Mouse (Mus musculus) heart, embryonic 14.5 days (tissue): ENCODE measurements around the gene Nfe2l1. TPM values are rescaled to one million over a fixed set of nuclear protein-coding genes. Genes with fewer than 3 reads are reported as not detected.
"Not testable (repeated sequence)": the region's sequence is repeated elsewhere in the genome, so short reads cannot be mapped to it uniquely, and the experiment has no call there.

ENCODE experiments used
- ATAC-seq: fragments of 200-750 bp; cut with Nextera tagmentation; 2 replicates; pipeline ENCODE4 v1.8.0; 2017; ENCODE audit warnings: low read depth, moderate TSS enrichment; ENCODE audit not compliant: insufficient number of reproducible peaks, insufficient read depth, low FRiP score
- H3K27ac ChIP-seq, 2 experiments: fragments of 200-500 bp in 1 of 2; fragments of 300-500 bp in 1 of 2; sonication (generic) in 1 of 2; replicated peaks in 1 of 2; 2 replicates each; pipeline ENCODE4 v1.5.1; 2012 to 2014; ENCODE audit warnings: low read depth in 2 of 2, low read length in 2 of 2, control low read depth in 1 of 2, mild to moderate bottlenecking in 1 of 2, mixed read lengths in 1 of 2; ENCODE audit not compliant: control insufficient read depth in 1 of 2, insufficient read depth in 1 of 2
- H3K27me3 ChIP-seq: fragments of 300-500 bp; sonication (generic); 2 replicates; pipeline ENCODE4 v1.6.1; 2014; ENCODE audit warnings: mild to moderate bottlenecking, low read length, control low read depth; ENCODE audit not compliant: control insufficient read depth, insufficient read depth
- H3K36me3 ChIP-seq: fragments of 300-500 bp; sonication (generic); 2 replicates; pipeline ENCODE4 v1.6.1; 2014; ENCODE audit warnings: mild to moderate bottlenecking, control low read depth, low read length, mixed read lengths; ENCODE audit not compliant: control insufficient read depth, insufficient read depth
- H3K4me1 ChIP-seq, 2 experiments: fragments of 200-500 bp in 1 of 2; fragments of 300-500 bp in 1 of 2; sonication (generic) in 1 of 2; 2 replicates each; pipeline ENCODE4 v1.6.1; 2012 to 2014; ENCODE audit warnings: low read length in 2 of 2, control low read depth in 1 of 2, mixed read lengths in 1 of 2; ENCODE audit not compliant: control insufficient read depth in 2 of 2, insufficient read depth in 2 of 2
- H3K4me2 ChIP-seq: fragments of 300-500 bp; sonication (generic); 2 replicates; pipeline ENCODE4 v1.6.1; 2014; ENCODE audit warnings: mild to moderate bottlenecking, low read length
- H3K4me3 ChIP-seq, 2 experiments: fragments of 200-500 bp in 1 of 2; fragments of 300-500 bp in 1 of 2; sonication (generic) in 1 of 2; 2 replicates each; pipeline ENCODE4 v1.5.1; 2012 to 2014; ENCODE audit warnings: low read length in 2 of 2, mild to moderate bottlenecking in 2 of 2, control low read depth in 1 of 2, low read depth in 1 of 2, moderate library complexity in 1 of 2; ENCODE audit not compliant: control insufficient read depth in 1 of 2, insufficient read depth in 1 of 2
- H3K9ac ChIP-seq: fragments of 300-500 bp; sonication (generic); 2 replicates; pipeline ENCODE4 v1.6.1; 2014; ENCODE audit warnings: mild to moderate bottlenecking, low read length
- H3K9me3 ChIP-seq: fragments of 300-500 bp; sonication (generic); 2 replicates; pipeline ENCODE4 v1.6.1; 2016; ENCODE audit warnings: low read length, control low read depth; ENCODE audit not compliant: control insufficient read depth
- WGBS: fragments of 180-500 bp; shearing (Covaris S2); extraction: QIAGEN DNeasy Blood & Tissue Kit; methylation state at CpG from one replicate; pipeline ENCODE4 v1.1.7; 2014; 5-methylcytosine and 5-hydroxymethylcytosine counted together
- polyA plus RNA-seq: library from polyadenylated mRNA; unstranded; fragments of >200 nt; fragmentation: Nextera tagmentation; extraction: Ambion mirVana; gene quantifications from 2 replicates; pipeline ENCODE4 v1.2.1, GENCODE M21; 2014

The Nfe2l1 gene
- polyA plus RNA-seq, 1 experiment from 2014 or later = 55.1 TPM

- Histone ChIP-seq H3K9ac (no peak overlapping the region), H3K4me3 (no peak overlapping the region), H3K4me1 (peaks cover 12 to 23% of the 10 kb centered on the region in 2 experiments), H3K4me2 (peak overlapping the region; percentile 80; the same call in 1 of the 2 replicates), H3K36me3 (peaks cover 17% of the 10 kb centered on the region), H3K27me3 (no peaks in the 10 kb centered on the region; the same call in 1 of the 2 replicates), H3K9me3 (no peaks in the 10 kb centered on the region), H3K27ac (peak overlapping the region; percentile 67 to 70)
- 9% methylated on average over 8 of the region's 8 CpGs for WGBS
- peak; percentile 49; the same call in 1 of the 2 replicates for ATAC-seq
Observed at GRCm38 (mm10) chr11:96860564-96860963, 30.8 kb upstream of the Nfe2l1 start.

- Histone ChIP-seq H3K4me3 (no peak overlapping the region), H3K27me3 (no peaks in the 10 kb centered on the region; the same call in 1 of the 2 replicates), H3K9me3 (no peaks in the 10 kb centered on the region), H3K27ac (no peak overlapping the region), H3K4me1 (peaks cover 12 to 23% of the 10 kb centered on the region in 2 experiments), H3K36me3 (peaks cover 27% of the 10 kb centered on the region), H3K4me2 (no peak overlapping the region), H3K9ac (no peak overlapping the region)
- ATAC-seq = no peak
- 78% methylated on average over 4 of the region's 4 CpGs for WGBS
Observed at GRCm38 (mm10) chr11:96859635-96860034, 29.9 kb upstream of the Nfe2l1 start.

GRCm38 (mm10) chr11:96857446-96857845 lies 27.7 kb upstream of the Nfe2l1 start:
- Histone ChIP-seq H3K9me3 (no peaks in the 10 kb centered on the region), H3K4me2 (no peak overlapping the region), H3K9ac (no peak overlapping the region), H3K27ac (no peak overlapping the region), H3K4me1 (peaks cover 5 to 17% of the 10 kb centered on the region in 2 experiments; a peak in 3 of 4 replicates), H3K4me3 (no peak overlapping the region), H3K36me3 (peaks cover 41% of the 10 kb centered on the region), H3K27me3 (no peaks in the 10 kb centered on the region)
- 66% methylated on average over 5 of the region's 5 CpGs for WGBS
- no peak for ATAC-seq

- Histone ChIP-seq H3K27me3 (no peaks in the 10 kb centered on the region), H3K4me1 (peaks cover 5 to 8% of the 10 kb centered on the region in 2 experiments), H3K9ac (peak within 1 kb of the TSS; percentile 75), H3K9me3 (no peaks in the 10 kb centered on the region), H3K27ac (peak within 1 kb of the TSS; percentile 43 to 58), H3K4me3 (peak within 1 kb of the TSS; percentile 72 to 78), H3K36me3 (peaks cover 20% of the 10 kb centered on the region), H3K4me2 (peak within 1 kb of the TSS; percentile 92)
- ATAC-seq = peak; percentile 73
- WGBS = under 1% methylated on average over 45 of the region's 60 CpGs
Observed at GRCm38 (mm10) chr11:96849681-96850467, 20.1 kb upstream of the Nfe2l1 start, which contains the start of gene Copz2. Gene Copz2 (plus strand): TSS chr11:96849870.

GRCm38 (mm10) chr11:96849145-96849544 lies 19.4 kb upstream of the Nfe2l1 start:
- not testable (repeated sequence) for H3K27me3 ChIP-seq, ATAC-seq, H3K4me1 ChIP-seq, H3K9me3 ChIP-seq
- peak overlapping the region; percentile 75 for H3K9ac ChIP-seq
- peak overlapping the region; percentile 72 to 78 for H3K4me3 ChIP-seq
- WGBS = 61% methylated on average over 5 of the region's 5 CpGs
- peak overlapping the region; percentile 92 for H3K4me2 ChIP-seq
- peaks cover 13% of the 10 kb centered on the region for H3K36me3 ChIP-seq
- H3K27ac ChIP-seq = peak overlapping the region in 1 of 2 experiments; percentile 58; a peak in 1 of 4 replicates

- Histone ChIP-seq H3K27ac (no peak overlapping the region), H3K9me3 (no peaks in the 10 kb centered on the region), H3K9ac (no peak overlapping the region), H3K4me3 (no peak overlapping the region), H3K4me1 (peaks cover 5 to 8% of the 10 kb centered on the region in 2 experiments), H3K27me3 (no peaks in the 10 kb centered on the region), H3K36me3 (peaks cover 9% of the 10 kb centered on the region), H3K4me2 (no peak overlapping the region)
- WGBS = 70% methylated on average over 9 of the region's 9 CpGs
- ATAC-seq = no peak
Observed at GRCm38 (mm10) chr11:96848694-96849093, 18.9 kb upstream of the Nfe2l1 start.

GRCm38 (mm10) chr11:96847240-96847639 lies 17.5 kb upstream of the Nfe2l1 start:
- Histone ChIP-seq H3K27ac (no peak overlapping the region), H3K27me3 (no peaks in the 10 kb centered on the region), H3K9me3 (no peaks in the 10 kb centered on the region), H3K36me3 (peaks cover 2% of the 10 kb centered on the region), H3K4me1 (peaks cover 5 to 8% of the 10 kb centered on the region in 2 experiments), H3K9ac (no peak overlapping the region), H3K4me3 (no peak overlapping the region), H3K4me2 (no peak overlapping the region)
- 45% methylated on average over 3 of the region's 3 CpGs for WGBS
- no peak for ATAC-seq
